Mouse (Mus musculus) hindbrain, embryonic 11.5 days (tissue): Measurements from ENCODE around the gene Ufc1. TPM values are rescaled to one million over a fixed set of nuclear protein-coding genes. Genes with fewer than 3 reads are reported as not detected.

Experiments
- ATAC-seq: fragments of 200-750 bp; cut with Nextera tagmentation; 2 replicates; pipeline ENCODE4 v1.8.0; 2017; ENCODE audit warnings: mild to moderate bottlenecking, moderate TSS enrichment, moderate library complexity; ENCODE audit not compliant: low FRiP score
- DNase-seq: peaks from one replicate; pipeline ENCODE4 v3.0.0-alpha.2; 2015; ENCODE audit warnings: low spot score
- H3K27ac ChIP-seq: fragments of 300-500 bp; sonication (generic); 2 replicates; pipeline ENCODE4 v1.5.1; 2014; ENCODE audit warnings: mild to moderate bottlenecking, low read depth, low read length
- H3K27me3 ChIP-seq: fragments of 300-500 bp; sonication (generic); 2 replicates; pipeline ENCODE4 v1.6.1; 2014; ENCODE audit warnings: mild to moderate bottlenecking, low read length, moderate library complexity, mixed read lengths; ENCODE audit not compliant: control insufficient read depth, insufficient read depth
- H3K36me3 ChIP-seq: fragments of 300-500 bp; sonication (generic); 2 replicates; pipeline ENCODE4 v1.6.1; 2014; ENCODE audit warnings: mild to moderate bottlenecking, low read length, moderate library complexity, mixed read lengths; ENCODE audit not compliant: control insufficient read depth, insufficient read depth
- H3K4me1 ChIP-seq: fragments of 300-500 bp; sonication (generic); replicated peaks from 2 replicates; pipeline ENCODE4 v1.6.1; 2014; ENCODE audit warnings: low read length, mixed read lengths; ENCODE audit not compliant: control insufficient read depth, insufficient read depth
- H3K4me2 ChIP-seq: fragments of 300-500 bp; sonication (generic); replicated peaks from 2 replicates; pipeline ENCODE4 v1.6.1; 2014; ENCODE audit warnings: mild to moderate bottlenecking, low read depth, low read length
- H3K4me3 ChIP-seq: fragments of 300-500 bp; sonication (generic); 2 replicates; pipeline ENCODE4 v1.5.1; 2014; ENCODE audit warnings: low read depth, low read length
- H3K9ac ChIP-seq: fragments of 300-500 bp; sonication (generic); 2 replicates; pipeline ENCODE4 v1.6.1; 2014; ENCODE audit warnings: low read depth, low read length
- H3K9me3 ChIP-seq: fragments of 300-500 bp; sonication (generic); 2 replicates; pipeline ENCODE4 v1.6.1; 2016; ENCODE audit warnings: low read length; ENCODE audit not compliant: control insufficient read depth
- WGBS: fragments of 180-500 bp; shearing (Covaris S2); extraction: QIAGEN DNeasy Blood & Tissue Kit; methylation state at CpG from one replicate; pipeline ENCODE4 v1.1.7; 2014; 5-methylcytosine and 5-hydroxymethylcytosine counted together
- polyA plus RNA-seq: library from polyadenylated mRNA; unstranded; fragments of >200 nt; fragmentation: Nextera tagmentation; extraction: Ambion mirVana; gene quantifications from 2 replicates; pipeline ENCODE4 v1.2.1, GENCODE M21; 2014

Gene Ufc1
- polyA plus RNA-seq, 1 experiment from 2014 or later, result 108 TPM

DNA sequence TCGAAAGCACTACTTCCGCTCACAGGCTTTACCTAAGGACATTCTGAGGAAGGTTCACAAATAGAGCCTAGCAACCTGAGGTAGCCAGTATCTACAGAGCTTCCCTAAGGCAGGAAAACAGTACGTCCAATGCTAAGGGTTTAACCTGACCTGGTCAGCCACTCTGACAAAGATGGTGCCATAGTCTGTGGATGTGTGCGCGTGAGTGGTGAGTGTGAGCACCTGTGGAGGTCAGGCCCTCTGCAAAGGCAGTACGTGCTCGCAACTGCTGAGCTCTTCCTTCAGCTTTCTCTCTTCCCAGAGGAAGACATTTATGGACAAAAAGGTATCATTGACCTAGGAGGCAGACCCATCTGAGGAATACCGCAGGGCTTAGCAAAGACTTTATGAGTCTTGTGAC lies 16.4 kb downstream of the Ufc1 start:
- Histone ChIP-seq H3K27ac (no peak overlapping the region), H3K36me3 (peaks cover 12% of the 10 kb centered on the region), H3K9ac (no peak overlapping the region), H3K4me1 (peaks cover 7% of the 10 kb centered on the region), H3K27me3 (no peaks in the 10 kb centered on the region), H3K4me2 (no peak overlapping the region), H3K4me3 (no peak overlapping the region), H3K9me3 (no peaks in the 10 kb centered on the region)
- WGBS, result 91% methylated on average over 8 of the region's 8 CpGs
- no peak for ATAC-seq
- no peak for DNase-seq

- H3K27ac ChIP-seq, result no peak overlapping the region
- H3K4me2 ChIP-seq, result no peak overlapping the region
- ATAC-seq, result no peak
- no peaks in the 10 kb centered on the region for H3K27me3 ChIP-seq
- H3K36me3 ChIP-seq, result peaks cover 12% of the 10 kb centered on the region
- no peak overlapping the region for H3K4me3 ChIP-seq
- DNase-seq, result no peak
- no peak overlapping the region for H3K9ac ChIP-seq
- H3K9me3 ChIP-seq, result no peaks in the 10 kb centered on the region
- peaks cover 7% of the 10 kb centered on the region for H3K4me1 ChIP-seq
- WGBS, result 85% methylated on average over 10 of the region's 10 CpGs
Measured at GRCm38 (mm10) chr1:171277736-171278135, 17.1 kb downstream of the Ufc1 start.

DNA sequence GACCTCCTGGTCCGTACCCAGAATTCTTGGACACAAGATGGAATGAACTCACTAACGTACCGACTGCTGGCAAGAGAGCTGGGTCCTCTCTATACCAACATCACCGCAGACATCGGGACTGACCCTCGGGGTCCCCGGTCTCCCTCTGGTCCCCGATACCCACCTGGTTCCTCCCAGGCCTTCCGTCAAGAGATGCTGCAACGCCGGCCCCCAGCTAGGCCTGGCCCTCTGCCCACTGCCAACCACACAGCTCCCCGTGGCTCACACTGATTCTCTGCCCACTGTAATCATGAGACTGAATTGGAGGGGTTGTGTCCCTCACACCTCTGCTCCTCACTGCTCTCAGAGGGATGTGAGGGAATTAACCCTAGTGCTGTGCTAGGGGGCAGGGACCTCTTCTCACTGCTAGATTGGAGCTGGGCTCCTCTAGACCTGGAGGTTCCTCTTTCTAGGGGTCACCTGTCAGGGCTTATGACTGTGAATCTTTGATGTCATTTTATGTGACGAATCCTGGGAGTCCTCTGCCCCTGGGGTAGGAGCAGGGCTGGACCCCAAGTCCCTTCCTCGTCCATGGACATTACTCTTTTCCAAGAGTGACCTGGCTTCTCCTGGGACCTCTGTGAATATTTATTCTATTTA lies 18.6 kb downstream of the Ufc1 start:
- ATAC-seq, result no peak
- Histone ChIP-seq H3K27me3 (no peaks in the 10 kb centered on the region), H3K9ac (no peak overlapping the region), H3K4me3 (no peak overlapping the region), H3K4me2 (no peak overlapping the region), H3K27ac (no peak overlapping the region), H3K36me3 (peaks cover 12% of the 10 kb centered on the region), H3K4me1 (peaks cover 7% of the 10 kb centered on the region), H3K9me3 (no peaks in the 10 kb centered on the region)
- no peak for DNase-seq
- WGBS, result 93% methylated on average over 14 of the region's 14 CpGs

GRCm38 (mm10) chr1:171275144-171275734 lies 19.6 kb downstream of the Ufc1 start:
- Histone ChIP-seq H3K4me2 (no peak overlapping the region), H3K4me1 (peaks cover 6% of the 10 kb centered on the region), H3K27me3 (no peaks in the 10 kb centered on the region), H3K27ac (no peak overlapping the region), H3K9me3 (no peaks in the 10 kb centered on the region), H3K9ac (no peak overlapping the region), H3K4me3 (no peak overlapping the region), H3K36me3 (peaks cover 12% of the 10 kb centered on the region)
- DNase-seq, result no peak
- 86% methylated on average over 11 of the region's 11 CpGs for WGBS
- ATAC-seq, result no peak

DNA sequence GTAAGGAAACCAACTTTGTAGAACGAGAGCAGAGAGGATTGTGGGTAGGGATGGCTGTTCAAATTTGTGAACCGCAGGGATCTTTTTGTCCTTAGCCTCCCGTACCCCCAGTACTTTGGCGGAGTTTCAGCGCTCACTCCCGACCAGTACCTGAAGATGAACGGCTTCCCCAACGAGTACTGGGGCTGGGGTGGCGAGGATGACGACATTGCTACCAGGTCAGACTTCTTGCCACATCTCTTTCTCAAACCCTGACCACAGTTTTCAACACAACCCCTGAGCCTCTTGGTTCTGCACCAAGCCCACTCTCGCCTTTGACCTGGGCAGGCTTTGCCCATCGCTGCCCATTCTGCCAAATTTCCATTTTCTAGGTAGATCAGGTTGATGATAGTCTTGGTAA lies 20.7 kb downstream of the Ufc1 start:
- ATAC-seq, result no peak
- Histone ChIP-seq H3K9me3 (no peaks in the 10 kb centered on the region), H3K9ac (no peak overlapping the region), H3K4me1 (no peaks in the 10 kb centered on the region; the same call in 1 of the 2 replicates), H3K4me2 (no peak overlapping the region), H3K27me3 (no peaks in the 10 kb centered on the region), H3K36me3 (peaks cover 12% of the 10 kb centered on the region), H3K4me3 (no peak overlapping the region), H3K27ac (no peak overlapping the region)
- WGBS, result 93% methylated on average over 12 of the region's 12 CpGs
- no peak for DNase-seq

GRCm38 (mm10) chr1:171272086-171272485 lies 22.7 kb downstream of the Ufc1 start:
- H3K4me2 ChIP-seq, result no peak overlapping the region
- H3K36me3 ChIP-seq, result peaks cover 5% of the 10 kb centered on the region; the same call in 1 of the 2 replicates
- no peak overlapping the region for H3K27ac ChIP-seq

DNA sequence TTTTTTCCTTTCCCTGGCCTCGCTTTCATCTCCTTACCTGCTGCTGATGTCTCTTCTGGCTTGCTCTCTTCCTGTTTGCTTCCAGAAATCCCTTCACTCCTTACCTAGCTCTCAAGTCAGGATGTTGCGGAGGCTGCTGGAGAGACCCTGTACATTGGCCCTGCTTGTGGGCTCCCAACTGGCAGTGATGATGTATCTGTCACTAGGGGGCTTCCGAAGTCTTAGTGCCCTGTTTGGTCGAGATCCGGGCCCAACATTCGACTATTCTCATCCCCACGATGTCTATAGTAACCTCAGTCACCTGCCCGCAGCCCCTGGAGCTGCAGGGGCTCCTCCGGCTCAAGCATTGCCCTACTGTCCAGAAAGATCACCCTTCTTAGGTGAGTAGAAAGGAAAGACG lies 23.2 kb downstream of the Ufc1 start:
- H3K4me2 ChIP-seq, result no peak overlapping the region
- H3K9me3 ChIP-seq, result no peaks in the 10 kb centered on the region

More at GRCm38 (mm10) chr1:171272086-171272485, 22.7 kb downstream of the Ufc1 start:
- no peaks in the 10 kb centered on the region for H3K9me3 ChIP-seq
- no peak for DNase-seq
- no peaks in the 10 kb centered on the region for H3K27me3 ChIP-seq
- no peak overlapping the region for H3K9ac ChIP-seq
- WGBS, result 92% methylated on average over 3 of the region's 3 CpGs
- no peak for ATAC-seq
- no peak overlapping the region for H3K4me3 ChIP-seq
- H3K4me1 ChIP-seq, result no peaks in the 10 kb centered on the region; the same call in 1 of the 2 replicates

GRCm38 (mm10) chr1:171271196-171271595 lies 23.6 kb downstream of the Ufc1 start:
- Histone ChIP-seq H3K36me3 (peaks cover 5% of the 10 kb centered on the region; the same call in 1 of the 2 replicates), H3K4me1 (no peaks in the 10 kb centered on the region; the same call in 1 of the 2 replicates), H3K27ac (no peak overlapping the region), H3K27me3 (no peaks in the 10 kb centered on the region), H3K4me3 (peak overlapping the region; percentile 89), H3K4me2 (peak overlapping the region; percentile 97), H3K9ac (no peak overlapping the region), H3K9me3 (no peaks in the 10 kb centered on the region)
- DNase-seq (no peak), ATAC-seq (no peak)
- WGBS, result 65% methylated on average over 9 of the region's 9 CpGs

More for the DNA sequence above, 23.2 kb downstream of the Ufc1 start:
- 68% methylated on average over 10 of the region's 10 CpGs for WGBS
- H3K27me3 ChIP-seq, result no peaks in the 10 kb centered on the region
- no peak overlapping the region for H3K4me3 ChIP-seq
- peaks cover 5% of the 10 kb centered on the region; the same call in 1 of the 2 replicates for H3K36me3 ChIP-seq
- ATAC-seq, result no peak
- DNase-seq, result no peak
- H3K4me1 ChIP-seq, result no peaks in the 10 kb centered on the region; the same call in 1 of the 2 replicates
- no peak overlapping the region for H3K9ac ChIP-seq
- no peak overlapping the region for H3K27ac ChIP-seq

GRCm38 (mm10) chr1:171270573-171270900 lies 24.3 kb downstream of the Ufc1 start:
- no peaks in the 10 kb centered on the region; the same call in 1 of the 2 replicates for H3K4me1 ChIP-seq
- peak overlapping the region; percentile 84 for H3K9ac ChIP-seq
- peak overlapping the region; percentile 97 for H3K4me2 ChIP-seq
- WGBS, result under 1% methylated on average over 19 of the region's 19 CpGs
- DNase-seq (no peak), ATAC-seq (peak; percentile 80)
- H3K4me3 ChIP-seq, result peak overlapping the region; percentile 89
- no peaks in the 10 kb centered on the region for H3K9me3 ChIP-seq
- no peak overlapping the region for H3K27ac ChIP-seq
- H3K27me3 ChIP-seq, result no peaks in the 10 kb centered on the region
- peaks cover 5% of the 10 kb centered on the region; the same call in 1 of the 2 replicates for H3K36me3 ChIP-seq
